ENCODE assay signal across 24 mouse cellular contexts in the genomic region with DNA sequence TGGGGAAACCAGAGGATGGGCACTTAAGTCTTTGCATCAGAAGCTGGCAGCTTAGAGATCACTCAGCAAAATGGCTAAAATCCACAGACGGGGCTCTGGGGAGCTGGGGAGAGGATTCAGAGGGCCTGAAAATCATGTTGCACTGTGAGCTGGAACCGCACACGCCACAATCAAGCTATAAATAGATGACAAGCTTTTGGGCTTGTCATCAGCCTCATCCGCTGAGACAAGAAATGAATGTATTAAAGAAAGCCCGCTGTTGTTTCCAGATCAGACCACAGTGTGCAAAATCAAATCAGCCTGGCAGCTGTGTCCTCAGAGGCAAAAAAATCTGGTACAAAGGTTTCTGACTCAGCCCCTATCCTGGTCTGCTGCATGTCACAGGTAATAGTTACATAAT. TPM values are rescaled to one million over a fixed set of nuclear protein-coding genes. Genes with fewer than 3 reads are reported as not detected.
DNase-seq lines count a peak whose midpoint lies in the region; ATAC-seq and TF ChIP-seq lines count a peak whose summit lies in the region.
"Had no signal": no experiment of that assay in that cellular context is flagged by ENCODE, and none has a peak within 500 bp of the region (broad histone marks: within the 10 kb centered on the region; RNA-seq: fewer than 3 reads in every experiment).

No protein-coding gene starts in this region.

- no peak for TF ChIP-seq POLR2A in heart, adult 2 months (IDR thresholded peaks at IDR 0.05; ENCODE audit: insufficient read depth, low read depth, low read length)
- no peak for TF ChIP-seq POLR2A in CH12.LX (IDR thresholded peaks at IDR 0.05; ENCODE audit: low read depth, low read length)

- H3K4me2 ChIP-seq in CH12.LX (ENCODE audit: insufficient read depth, low read depth, poor library complexity, severe bottlenecking), result no peak overlapping the region
- 0 out of 2 replicates have a peak overlapping the region, but pooled peaks have one; percentile 8 for H3K4me2 ChIP-seq in heart, embryonic 16.5 days (ENCODE audit: low read depth, low read length)
- no peak overlapping the region for H3K4me2 ChIP-seq in liver, embryonic 12.5 days
- H3K4me2 ChIP-seq: embryonic facial prominence, embryonic 13.5 days; forebrain, embryonic 15.5 days; hindbrain, embryonic 15.5 days; limb, embryonic 15.5 days; liver, embryonic 15.5 days; lung, embryonic 15.5 days had no signal

- intact Hi-C loops in heart, adult 2 months (cut with DNase I), result no loop called here
- intact Hi-C loops in heart, postnatal 25 days (cut with DNase I), result no loop called here

- no peaks in the 10 kb centered on the region for H3K27me3 ChIP-seq in heart, adult 2 months (ENCODE audit: control insufficient read depth, insufficient read depth, low read length)
- no peaks in the 10 kb centered on the region for H3K27me3 ChIP-seq in CH12.LX (replicated peaks)
- no peaks in the 10 kb centered on the region for H3K27me3 ChIP-seq in heart, embryonic 16.5 days (ENCODE audit: control insufficient read depth, insufficient read depth, low read length)
- H3K27me3 ChIP-seq in liver, embryonic 12.5 days (replicated peaks), result no peaks in the 10 kb centered on the region
- H3K27me3 ChIP-seq: embryonic facial prominence, embryonic 13.5 days; forebrain, embryonic 15.5 days; hindbrain, embryonic 15.5 days; limb, embryonic 15.5 days; liver, embryonic 15.5 days; lung, embryonic 15.5 days had no signal

- no peaks in the 10 kb centered on the region for H3K79me2 ChIP-seq in heart, adult 2 months (replicated peaks; ENCODE audit: control insufficient read depth, insufficient read depth, low read length)
- H3K79me2 ChIP-seq in CH12.LX (replicated peaks; ENCODE audit: control insufficient read depth, extremely low read depth, insufficient read depth, poor library complexity, severe bottlenecking), result no peaks in the 10 kb centered on the region

- H3K9me3 ChIP-seq in CH12.LX (replicated peaks; ENCODE audit: low read length), result peaks cover 6% of the 10 kb centered on the region
- no peaks in the 10 kb centered on the region; the same call in 1 of the 2 replicates for H3K9me3 ChIP-seq in heart, embryonic 16.5 days (replicated peaks; ENCODE audit: control insufficient read depth, low read length)
- H3K9me3 ChIP-seq in liver, embryonic 12.5 days (replicated peaks), result no peaks in the 10 kb centered on the region
- H3K9me3 ChIP-seq: embryonic facial prominence, embryonic 13.5 days; forebrain, embryonic 15.5 days; hindbrain, embryonic 15.5 days; limb, embryonic 15.5 days; liver, embryonic 15.5 days; lung, embryonic 15.5 days had no signal

- dilution Hi-C loops in CH12.LX (cut with MboI; ENCODE audit: extremely low pct_ligation_motif_present, extremely low pct_unique_long_range_greater_than_20kb, low sequenced_read_pairs), result no loop called here

- 52% methylated on average over 5 of the region's 5 CpGs for WGBS in heart, adult 2 months
- 40% methylated on average over 5 of the region's 5 CpGs for WGBS in heart, embryonic 16.5 days
- WGBS in liver, embryonic 12.5 days (ENCODE audit: insufficient replicate concordance), result 77% methylated on average over 5 of the region's 5 CpGs

- in situ Hi-C loops in CH12.LX (cut with MboI; ENCODE audit: low pct_ligation_motif_present, low pct_unique_long_range_greater_than_20kb, low sequenced_read_pairs), result loop anchor here (10.0 kb wide), 1 partner anchor 85 kb away; no protein-coding TSS in a partner anchor

- no peak for TF ChIP-seq RAD21 in CH12.LX (IDR thresholded peaks at IDR 0.05; ENCODE audit: low read depth, low read length)

- H3K4me1 ChIP-seq in heart, adult 2 months (ENCODE audit: control insufficient read depth, insufficient read depth, low read length), result peaks cover 1% of the 10 kb centered on the region; the same call in 1 of the 2 replicates
- H3K4me1 ChIP-seq in CH12.LX (ENCODE audit: control insufficient read depth in 1 of 2, insufficient read depth in 2 of 2), result peaks cover 0 to 27% of the 10 kb centered on the region in 2 experiments; a peak in 2 of 4 replicates
- H3K4me1 ChIP-seq in heart, embryonic 16.5 days (ENCODE audit: control insufficient read depth, insufficient read depth, low read length), result peaks cover 17% of the 10 kb centered on the region
- H3K4me1 ChIP-seq in liver, embryonic 12.5 days, result no peaks in the 10 kb centered on the region
- H3K4me1 ChIP-seq: embryonic facial prominence, embryonic 13.5 days; forebrain, embryonic 15.5 days; hindbrain, embryonic 15.5 days; limb, embryonic 15.5 days; liver, embryonic 15.5 days; lung, embryonic 15.5 days had no signal

- no peak overlapping the region for H3K4me3 ChIP-seq in heart, adult 2 months
- no peak overlapping the region for H3K4me3 ChIP-seq in CH12.LX (replicated peaks in 1 of 3; ENCODE audit: low read depth in 2 of 3, low read length in 2 of 3, poor library complexity in 1 of 3)
- no peak overlapping the region for H3K4me3 ChIP-seq in heart, embryonic 16.5 days (ENCODE audit: low read length)
- no peak overlapping the region for H3K4me3 ChIP-seq in liver, embryonic 12.5 days
- H3K4me3 ChIP-seq: embryonic facial prominence, embryonic 13.5 days; forebrain, embryonic 15.5 days; hindbrain, embryonic 15.5 days; limb, embryonic 15.5 days; liver, embryonic 15.5 days; lung, embryonic 15.5 days had no signal

- no peak for TF ChIP-seq EP300 in heart, adult 2 months (IDR thresholded peaks at IDR 0.05; ENCODE audit: insufficient read depth, low read depth, low read length)
- no peak for TF ChIP-seq EP300 in CH12.LX (IDR thresholded peaks at IDR 0.05; ENCODE audit: low read length)

- H3K36me3 ChIP-seq in heart, adult 2 months (ENCODE audit: control insufficient read depth, insufficient read depth, low read length), result no peaks in the 10 kb centered on the region
- H3K36me3 ChIP-seq in CH12.LX (replicated peaks in 1 of 2; ENCODE audit: control insufficient read depth in 1 of 2, insufficient read depth in 1 of 2, low read length in 1 of 2), result no peaks in the 10 kb centered on the region
- H3K36me3 ChIP-seq in heart, embryonic 16.5 days (ENCODE audit: control insufficient read depth, insufficient read depth), result no peaks in the 10 kb centered on the region
- H3K36me3 ChIP-seq in liver, embryonic 12.5 days, result no peaks in the 10 kb centered on the region
- H3K36me3 ChIP-seq: embryonic facial prominence, embryonic 13.5 days; forebrain, embryonic 15.5 days; hindbrain, embryonic 15.5 days; limb, embryonic 15.5 days; liver, embryonic 15.5 days; lung, embryonic 15.5 days had no signal

- ATAC-seq in heart, embryonic 16.5 days (replicated peaks; ENCODE audit: extremely low read depth, insufficient read depth, low FRiP score), result peak; percentile 79
- no peak for ATAC-seq in liver, embryonic 12.5 days
- ATAC-seq: forebrain, embryonic 15.5 days had no signal

- no peak for TF ChIP-seq CTCF in heart, adult 2 months (IDR thresholded peaks at IDR 0.05)
- TF ChIP-seq CTCF in CH12.LX (conservative IDR thresholded peaks at IDR 0.05 in 1 of 2, IDR thresholded peaks at IDR 0.05 in 1 of 2; ENCODE audit: low read depth in 2 of 2, low read length in 2 of 2), result no peak

- no peak overlapping the region for H3K9ac ChIP-seq in heart, adult 2 months (ENCODE audit: low read depth, low read length)
- H3K9ac ChIP-seq in CH12.LX (ENCODE audit: insufficient read depth, low read depth), result no peak overlapping the region
- no peak overlapping the region for H3K9ac ChIP-seq in heart, embryonic 16.5 days (ENCODE audit: low read length)
- H3K9ac ChIP-seq in liver, embryonic 12.5 days, result no peak overlapping the region
- H3K9ac ChIP-seq: embryonic facial prominence, embryonic 13.5 days; forebrain, embryonic 15.5 days; hindbrain, embryonic 15.5 days; limb, embryonic 15.5 days; liver, embryonic 15.5 days; lung, embryonic 15.5 days had no signal

- H3K27ac ChIP-seq in heart, adult 2 months, result peak overlapping the region; percentile 8
- H3K27ac ChIP-seq in CH12.LX (ENCODE audit: insufficient read depth, low read depth), result no peak overlapping the region
- peak overlapping the region; percentile 86 for H3K27ac ChIP-seq in heart, embryonic 16.5 days (ENCODE audit: low read length)
- no peak overlapping the region for H3K27ac ChIP-seq in liver, embryonic 12.5 days
- H3K27ac ChIP-seq: embryonic facial prominence, embryonic 13.5 days; forebrain, embryonic 15.5 days; hindbrain, embryonic 15.5 days; kidney, postnatal 0 days; limb, embryonic 15.5 days; liver, embryonic 15.5 days; lung, embryonic 15.5 days had no signal

- DNase-seq in heart, adult 2 months, result peak in 1 of 2 experiments; percentile 13
- no peak for DNase-seq in heart, postnatal 25 days (ENCODE audit: low spot score)
- peak; percentile 30 for DNase-seq in CH12.LX (ENCODE audit: extremely low read depth)
- peak; percentile 9 for DNase-seq in fibroblast of lung, adult 2 months (ENCODE audit: low read depth)
- no peak for DNase-seq in thymus, postnatal 10 days (ENCODE audit: low spot score in 2 of 2)
- no peak for DNase-seq in urinary bladder, postnatal 36 days (ENCODE audit: low spot score in 2 of 2)
- DNase-seq: adrenal gland, postnatal 36 days; cerebellum, adult 11-12 months; cerebellum, postnatal 10 days; gastrocnemius, postnatal 25 days; kidney, adult 2 months; left cerebral cortex, postnatal 4 days; lung, postnatal 36 days; midbrain, embryonic 14.5 days; thymus, adult 2 months had no signal

TF ChIP-seq in CH12.LX, 34 proteins besides CTCF, POLR2A, EP300 and RAD21 (continues in another document):
- TF ChIP-seq ETS1 (conservative IDR thresholded peaks at IDR 0.05; ENCODE audit: low read depth, low read length) (no peak), MEF2A (IDR thresholded peaks at IDR 0.05; ENCODE audit: borderline replicate concordance, low read depth, low read length) (no peak), UBTF (IDR thresholded peaks at IDR 0.05; ENCODE audit: low read depth, low read length) (no peak), IRF4 (IDR thresholded peaks at IDR 0.05; ENCODE audit: low read depth, low read length) (no peak), SMC3 (IDR thresholded peaks at IDR 0.05; ENCODE audit: low read depth, low read length) (no peak), SIN3A (IDR thresholded peaks at IDR 0.05; ENCODE audit: low read length) (no peak), CHD1 (IDR thresholded peaks at IDR 0.05; ENCODE audit: low read depth, low read length) (no peak), MAZ (IDR thresholded peaks at IDR 0.05; ENCODE audit: low read depth, low read length) (no peak), KAT2A (IDR thresholded peaks at IDR 0.05; ENCODE audit: insufficient replicate concordance, low read length) (no peak), MAFK (IDR thresholded peaks at IDR 0.05; ENCODE audit: insufficient replicate concordance, low read length) (no peak), RCOR1 (conservative IDR thresholded peaks at IDR 0.05; ENCODE audit: low read depth, low read length) (no peak)

RNA-seq across cellular contexts. Expression of gene Atp8a2, which starts 7.2 kb away (rescaled TPM):
- total RNA-seq in heart, adult 2 months (2021), result 1 to 10 TPM; 3.1 to 4.3 TPM
- polyA plus RNA-seq in heart, adult 2 months (2012; rRNA removed), result 1.8 and 2.2 TPM in 2 replicates
- total RNA-seq in heart, postnatal 25 days (2021), result 1 to 10 TPM; 4.9 to 5.5 TPM
- total RNA-seq in CH12.LX (2012; rRNA removed) (0.08 and 0.21 TPM in 2 replicates), CH12.LX (2014; rRNA removed) (0.11 and 0.15 TPM in 2 replicates)
- 0.25 and 0.29 TPM in 2 replicates for polyA plus RNA-seq in CH12.LX (2012; ENCODE audit: insufficient read length, low read depth)
- polyA plus RNA-seq in heart, embryonic 16.5 days (2015; fragmentation: Nextera tagmentation; extraction: Ambion mirVana), result 6.1 and 6.3 TPM in 2 replicates
- polyA plus RNA-seq in liver, embryonic 12.5 days (2016; fragmentation: Nextera tagmentation; extraction: Ambion mirVana), result 2.0 and 3.3 TPM in 2 replicates

Comparison
In these comparisons a context has a peak if more than half of its experiments do, and no peak if none do; other contexts are left out.
1. DNase-seq: peak in CH12.LX (single experiment) and fibroblast of lung, adult 2 months (single experiment); none in heart, postnatal 25 days (single experiment), thymus, postnatal 10 days (0 of 2) and urinary bladder, postnatal 36 days (0 of 2).
2. H3K27ac ChIP-seq: peak in heart, adult 2 months (single experiment) and heart, embryonic 16.5 days (single experiment); none in CH12.LX (single experiment) and liver, embryonic 12.5 days (single experiment).